Mouse (Mus musculus) ES-E14 (cell line): Measurements from ENCODE around the gene Gm9887.

Experiments used
- CHD2 ChIP-seq: IDR thresholded peaks from 2 replicates; pipeline ENCODE4 v1.6.1; 2014; ENCODE audit warnings: mild to moderate bottlenecking, low read depth, low read length, inconsistent platforms
- MAFK ChIP-seq: IDR thresholded peaks from 2 replicates; pipeline ENCODE4 v1.6.1; 2014; ENCODE audit warnings: mild to moderate bottlenecking, low read depth, low read length, inconsistent platforms; ENCODE audit not compliant: insufficient read depth
- ZC3H11A ChIP-seq: IDR thresholded peaks from 2 replicates; pipeline ENCODE4 v1.6.1; 2012; ENCODE audit warnings: low read depth, mild to moderate bottlenecking, inconsistent platforms, low read length, borderline replicate concordance

- TF ChIP-seq ZC3H11A (no peak), CHD2 (no peak), MAFK (no peak)
Measured at GRCm38 (mm10) chr12:69414826-69415572, 42.7 kb upstream of the Gm9887 start.
